Mouse (Mus musculus) heart, postnatal 4 days (tissue): ENCODE measurements at regions not wholly inside any gene's neighbourhood (a gene's known extent, or its start where the extent isn't known, plus 50 kb on each side); places are given as distances from the start of the nearest gene placed in this dataset.

Source experiments
- DNase-seq: peaks from one replicate; pipeline ENCODE4 v3.0.0; 2021

- DNase-seq: peak; percentile 6
These were observed 124.7 kb downstream of the Erv3 start for GRCm38 (mm10) chr2:131734740-131735378.

- DNase-seq: no peak
These were observed 133.0 kb downstream of the Erv3 start for GRCm38 (mm10) chr2:131726533-131726932.

- no peak for DNase-seq
These were observed 137.7 kb downstream of the Erv3 start for GRCm38 (mm10) chr2:131721631-131722545.

GRCm38 (mm10) chr2:131717561-131717960, 142.0 kb downstream of the Erv3 start:
- DNase-seq: peak; percentile 8

- no peak for DNase-seq
These were observed 142.7 kb downstream of the Erv3 start for GRCm38 (mm10) chr2:131716841-131717240.

- DNase-seq: no peak
These were observed 144.2 kb downstream of the Erv3 start for GRCm38 (mm10) chr2:131715381-131715780.

GRCm38 (mm10) chr2:131711886-131712285, 147.7 kb downstream of the Erv3 start:
- DNase-seq: no peak

GRCm38 (mm10) chr2:131706565-131706964, 144.5 kb upstream of the Adra1d start:
- no peak for DNase-seq

- no peak for DNase-seq
These were observed 142.3 kb upstream of the Adra1d start for GRCm38 (mm10) chr2:131704406-131704805.

- DNase-seq: no peak
These were observed 140.1 kb upstream of the Adra1d start for GRCm38 (mm10) chr2:131702146-131702545.

- no peak for DNase-seq
These were observed 137.7 kb upstream of the Adra1d start for GRCm38 (mm10) chr2:131699798-131700197.

- no peak for DNase-seq
These were observed 136.2 kb upstream of the Adra1d start for GRCm38 (mm10) chr2:131698008-131698965.

- DNase-seq: no peak
These were observed 134.2 kb upstream of the Adra1d start for GRCm38 (mm10) chr2:131696307-131696706.

GRCm38 (mm10) chr2:131689996-131690395, 127.9 kb upstream of the Adra1d start:
- DNase-seq: no peak

- no peak for DNase-seq
These were observed 126.2 kb upstream of the Adra1d start for GRCm38 (mm10) chr2:131688282-131688681.

- DNase-seq: no peak
These were observed 125.4 kb upstream of the Adra1d start for GRCm38 (mm10) chr2:131687449-131687848.

- peak; percentile 79 for DNase-seq
These were observed 124.7 kb upstream of the Adra1d start for GRCm38 (mm10) chr2:131686748-131687147.

- no peak for DNase-seq
These were observed 123.2 kb upstream of the Adra1d start for GRCm38 (mm10) chr2:131685326-131685725.

- no peak for DNase-seq
These were observed 121.7 kb upstream of the Adra1d start for GRCm38 (mm10) chr2:131683734-131684133.

- no peak for DNase-seq
These were observed 116.4 kb upstream of the Adra1d start for GRCm38 (mm10) chr2:131678484-131678883.

- no peak for DNase-seq
These were observed 114.7 kb upstream of the Adra1d start for GRCm38 (mm10) chr2:131676736-131677135.

GRCm38 (mm10) chr2:131674872-131675271, 112.8 kb upstream of the Adra1d start:
- no peak for DNase-seq

GRCm38 (mm10) chr2:131673351-131673750, 111.3 kb upstream of the Adra1d start:
- no peak for DNase-seq
